Mouse (Mus musculus) cerebellum, adult 2 months (tissue): Measurements from ENCODE around the gene Fkbp5. TPM values are rescaled to one million over a fixed set of nuclear protein-coding genes. Genes with fewer than 3 reads are reported as not detected.
"Not testable (repeated sequence)": the region's sequence is repeated elsewhere in the genome, so short reads cannot be mapped to it uniquely, and the experiment has no call there.

Experiments
- DNase-seq, 2 experiments: peaks; one replicate each; pipeline ENCODE4 v3.0.0; 2021
- H3K27ac ChIP-seq: fragments of 200-500 bp; 2 replicates; pipeline ENCODE4 v1.5.1; 2012; ENCODE audit warnings: low read length, control low read depth, inconsistent platforms; ENCODE audit not compliant: insufficient read depth
- H3K27me3 ChIP-seq: fragments of 200-500 bp; 2 replicates; pipeline ENCODE4 v1.6.1; 2012; ENCODE audit warnings: inconsistent platforms, mild to moderate bottlenecking, low read length, moderate library complexity; ENCODE audit not compliant: control insufficient read depth, insufficient read depth
- H3K4me1 ChIP-seq: fragments of 200-500 bp; 2 replicates; pipeline ENCODE4 v1.6.1; 2011; ENCODE audit warnings: low read length; ENCODE audit not compliant: control insufficient read depth, insufficient read depth
- H3K4me3 ChIP-seq: fragments of 200-500 bp; replicated peaks from 2 replicates; pipeline ENCODE3; 2011; ENCODE audit warnings: mild to moderate bottlenecking, low read depth, low read length, control low read depth; ENCODE audit not compliant: insufficient read depth
- CTCF ChIP-seq: fragments of 200-500 bp; IDR thresholded peaks from 2 replicates; pipeline ENCODE4 v1.5.1; 2011; ENCODE audit warnings: low read depth, mild to moderate bottlenecking, control low read depth, low read length, moderate library complexity, borderline replicate concordance; ENCODE audit not compliant: insufficient read depth
- POLR2A ChIP-seq: fragments of 200-500 bp; IDR thresholded peaks from 2 replicates; pipeline ENCODE4 v1.6.1; 2011; ENCODE audit warnings: low read length, control low read depth, borderline replicate concordance; ENCODE audit not compliant: insufficient read depth
- WGBS: fragments of 180-500 bp; shearing (Covaris S2); methylation state at CpG from one replicate; pipeline ENCODE4 v1.1.7; 2018; 5-methylcytosine and 5-hydroxymethylcytosine counted together
- polyA plus RNA-seq: library from polyadenylated mRNA; depleted of rRNA; stranded (reverse); fragments of >200 nt; gene quantifications from 2 replicates; pipeline ENCODE4 v1.2.3, GENCODE M21; 2012

Gene Fkbp5
- polyA plus RNA-seq, 1 experiment = 8.6 TPM

- H3K27ac ChIP-seq = no peak overlapping the region
- H3K27me3 ChIP-seq = no peaks in the 10 kb centered on the region
- TF ChIP-seq CTCF = no peak
- no peak for TF ChIP-seq POLR2A
- DNase-seq = no peak
- no peak overlapping the region for H3K4me3 ChIP-seq
- 86% methylated on average over 10 of the region's 10 CpGs for whole genome bisulfite sequencing
- H3K4me1 ChIP-seq = peaks cover 2% of the 10 kb centered on the region; the same call in 1 of the 2 replicates
These were observed 105.9 kb downstream of the Fkbp5 start for GRCm38 (mm10) chr17:28411381-28411960.

GRCm38 (mm10) chr17:28410731-28411130, 106.6 kb downstream of the Fkbp5 start:
- Histone ChIP-seq H3K4me1 (peaks cover 2% of the 10 kb centered on the region), H3K27ac (no peak overlapping the region), H3K4me3 (no peak overlapping the region), H3K27me3 (no peaks in the 10 kb centered on the region)
- TF ChIP-seq POLR2A (no peak), CTCF (no peak)
- DNase-seq = no peak
- WGBS = 92% methylated on average over 4 of the region's 4 CpGs

GRCm38 (mm10) chr17:28408251-28408918, 108.9 kb downstream of the Fkbp5 start:
- TF ChIP-seq CTCF (no peak), POLR2A (no peak)
- 87% methylated on average over 5 of the region's 5 CpGs for WGBS
- peaks cover 2% of the 10 kb centered on the region for H3K4me1 ChIP-seq
- no peaks in the 10 kb centered on the region for H3K27me3 ChIP-seq
- no peak overlapping the region for H3K4me3 ChIP-seq
- H3K27ac ChIP-seq = no peak overlapping the region
- DNase-seq = no peak

GRCm38 (mm10) chr17:28407418-28408250, 109.7 kb downstream of the Fkbp5 start:
- TF ChIP-seq CTCF (peak; percentile 97), POLR2A (no peak)
- Histone ChIP-seq H3K4me1 (peaks cover 2% of the 10 kb centered on the region), H3K4me3 (no peak overlapping the region), H3K27ac (no peak overlapping the region), H3K27me3 (no peaks in the 10 kb centered on the region)
- 40% methylated on average over 15 of the region's 15 CpGs for WGBS
- peak; percentile 73 to 79 for DNase-seq

- Histone ChIP-seq H3K4me1 (peaks cover 2% of the 10 kb centered on the region), H3K27ac (no peak overlapping the region), H3K4me3 (no peak overlapping the region), H3K27me3 (no peaks in the 10 kb centered on the region)
- TF ChIP-seq POLR2A (no peak), CTCF (no peak)
- peak in 1 of 2 experiments; percentile 37 for DNase-seq
- WGBS = 32% methylated on average over 7 of the region's 7 CpGs
These were observed 110.9 kb downstream of the Fkbp5 start for GRCm38 (mm10) chr17:28406471-28406870.

GRCm38 (mm10) chr17:28404745-28405144, 112.6 kb downstream of the Fkbp5 start:
- not testable (repeated sequence) for DNase-seq, H3K27ac ChIP-seq, H3K27me3 ChIP-seq, H3K4me1 ChIP-seq, H3K4me3 ChIP-seq
- WGBS = 96% methylated on average over 2 of the region's 2 CpGs

GRCm38 (mm10) chr17:28404301-28404700, 113.0 kb downstream of the Fkbp5 start:
- WGBS = over 99% methylated on average over 11 of the region's 11 CpGs
- Histone ChIP-seq H3K4me3 (no peak overlapping the region), H3K27ac (no peak overlapping the region), H3K4me1 (peaks cover 2% of the 10 kb centered on the region), H3K27me3 (no peaks in the 10 kb centered on the region)
- TF ChIP-seq CTCF = no peak
- no peak for TF ChIP-seq POLR2A
- no peak for DNase-seq

- no peak overlapping the region for H3K27ac ChIP-seq
- no peak overlapping the region for H3K4me3 ChIP-seq
- no peak for DNase-seq
- H3K27me3 ChIP-seq = no peaks in the 10 kb centered on the region
- TF ChIP-seq CTCF (no peak), POLR2A (no peak)
- WGBS = 84% methylated on average over 7 of the region's 7 CpGs
- H3K4me1 ChIP-seq = no peaks in the 10 kb centered on the region
These were observed 122.3 kb downstream of the Fkbp5 start for GRCm38 (mm10) chr17:28394994-28395393.
